Mouse (Mus musculus): ENCODE measurements around the gene Usp16.

GRCm38 (mm10) chr16:87501304-87502078 is 47.0 kb downstream of the Usp16 start:
- TF ChIP-seq CTCF (IDR thresholded peaks at IDR 0.05; ENCODE audit: extremely low read depth, insufficient read depth, low read length) (no peak), POLR2A (IDR thresholded peaks at IDR 0.05; ENCODE audit: extremely low read depth, insufficient read depth, low read length) (no peak)
